15 mouse cellular contexts compared by ENCODE assay signal in genomic region chr6:118153091-118153490, GRCm38 (mm10).
"Had no signal": no experiment of that assay in that cellular context is flagged by ENCODE, and none has a peak within 500 bp of the region (broad histone marks: within the 10 kb centered on the region; RNA-seq: fewer than 3 reads in every experiment).

No protein-coding gene starts in this region.

- H3K27ac ChIP-seq: neural tube, embryonic 15.5 days; stomach, embryonic 15.5 days; stomach, postnatal 0 days had no signal

- H3K4me2 ChIP-seq: neural tube, embryonic 15.5 days; stomach, embryonic 15.5 days had no signal

- H3K36me3 ChIP-seq: neural tube, embryonic 15.5 days; stomach, embryonic 15.5 days had no signal

- H3K4me1 ChIP-seq: neural tube, embryonic 15.5 days; stomach, embryonic 15.5 days had no signal

- H3K9me3 ChIP-seq: neural tube, embryonic 15.5 days; stomach, embryonic 15.5 days had no signal

- H3K27me3 ChIP-seq: neural tube, embryonic 15.5 days; stomach, embryonic 15.5 days had no signal

- DNase-seq: retina, postnatal 1 day; right cerebral cortex, adult 18-20 months; right cerebral cortex, postnatal 14 days; right cerebral cortex, postnatal 25 days; right cerebral cortex, postnatal 4 days; spleen, adult 18-20 months; thymus, adult 18-20 months; thymus, adult 2 months; thymus, postnatal 14 days; thymus, postnatal 25 days; thymus, postnatal 36 days; thymus, postnatal 4 days had no signal

- H3K9ac ChIP-seq: neural tube, embryonic 15.5 days; stomach, embryonic 15.5 days had no signal

- H3K4me3 ChIP-seq: neural tube, embryonic 15.5 days; stomach, embryonic 15.5 days had no signal
